Mouse (Mus musculus) colon, adult 2 months (tissue): ENCODE data around the gene Krtap3-3. TPM values are rescaled to one million over a fixed set of nuclear protein-coding genes. Genes with fewer than 3 reads are reported as not detected.

ENCODE experiments used
- polyA plus RNA-seq: library from polyadenylated mRNA; depleted of rRNA; stranded (reverse); fragments of >200 nt; gene quantifications from 2 replicates; pipeline ENCODE4 v1.2.3, GENCODE M21; 2012; rRNA removed

Krtap3-3 gene
- polyA plus RNA-seq, result not detected in 2 replicates

GRCm38 (mm10) chr11:99550765-99551164, at the start of gene Krtap3-3:
TSS of gene Krtap3-3 (minus strand) at chr11:99550865.

GRCm38 (mm10) chr11:99597742-99598141, 47.1 kb upstream of the Krtap3-3 start, which contains the start of gene Krtap9-3:
TSS of gene Krtap9-3 (minus strand) at chr11:99598105.

DNA sequence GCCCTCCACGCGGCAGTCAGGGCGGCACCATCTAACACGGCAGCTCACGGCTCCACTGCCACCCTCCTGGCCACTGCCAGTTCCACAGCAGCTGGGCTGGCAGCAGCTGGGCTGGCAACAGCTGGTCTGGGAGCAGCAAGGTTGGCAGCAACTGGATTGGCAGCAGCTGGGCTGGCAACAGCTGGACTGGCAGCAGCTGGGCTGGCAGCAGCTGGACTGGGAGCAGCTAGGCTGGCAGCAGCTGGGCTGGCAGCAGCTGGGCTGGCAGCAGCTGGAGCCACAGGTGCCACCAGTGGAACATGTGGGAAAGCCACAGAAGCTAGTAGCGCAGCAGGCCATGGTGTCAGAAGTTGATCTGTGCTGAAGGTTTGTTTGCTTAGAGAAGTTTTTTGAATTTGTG, 40.3 kb upstream of the Krtap3-3 start, which contains the start of gene Krtap1-3:
Gene Krtap1-3, minus strand, starts transcription at position 359 of the 400 bp plus-strand sequence.

DNA sequence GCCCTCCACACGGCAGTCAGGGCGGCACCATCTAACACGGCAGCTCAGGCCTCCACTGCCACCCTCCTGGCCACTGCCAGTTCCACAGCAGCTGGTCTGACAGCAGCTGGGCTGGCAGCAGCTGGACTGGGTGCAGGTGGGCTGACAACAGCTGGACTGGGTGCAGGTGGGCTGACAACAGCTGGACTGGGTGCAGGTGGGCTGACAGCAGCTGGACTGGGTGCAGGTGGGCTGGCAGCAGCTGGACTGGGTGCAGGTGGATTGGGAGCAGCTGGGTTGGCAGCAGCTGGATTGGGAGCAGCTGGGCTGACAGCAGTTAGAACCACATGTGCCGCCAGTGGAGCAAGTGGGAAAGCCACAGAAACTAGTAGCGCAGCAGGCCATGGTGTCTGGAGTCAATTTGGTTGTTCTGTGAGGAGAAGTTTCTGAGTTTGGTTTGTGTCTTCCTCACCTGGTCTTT, 32.6 kb upstream of the Krtap3-3 start, which contains the start of gene Krtap1-4:
Gene Krtap1-4, minus strand, starts transcription at position 410 of the 460 bp plus-strand sequence.

DNA sequence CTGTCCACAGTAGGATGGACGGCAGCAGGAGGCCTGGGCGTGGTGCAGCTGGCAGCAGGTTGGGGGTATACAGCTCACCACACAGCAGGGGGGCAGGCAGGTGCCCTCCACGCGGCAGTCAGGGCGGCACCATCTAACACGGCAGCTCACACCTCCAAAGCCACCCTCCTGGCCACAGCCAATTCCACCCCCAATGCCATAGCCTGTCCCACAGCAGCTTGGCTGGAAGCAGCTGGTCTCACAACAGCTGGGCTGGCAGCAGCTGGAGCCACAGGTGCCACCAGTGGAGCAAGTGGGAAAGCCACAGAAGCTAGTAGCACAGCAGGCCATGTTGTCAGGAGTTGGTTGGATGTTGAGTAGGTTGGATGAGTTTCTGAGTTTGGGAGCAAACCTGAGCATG, 30.0 kb upstream of the Krtap3-3 start, which contains the start of gene Krtap1-5:
Gene Krtap1-5, minus strand, starts transcription at position 381 of the 400 bp plus-strand sequence.

DNA sequence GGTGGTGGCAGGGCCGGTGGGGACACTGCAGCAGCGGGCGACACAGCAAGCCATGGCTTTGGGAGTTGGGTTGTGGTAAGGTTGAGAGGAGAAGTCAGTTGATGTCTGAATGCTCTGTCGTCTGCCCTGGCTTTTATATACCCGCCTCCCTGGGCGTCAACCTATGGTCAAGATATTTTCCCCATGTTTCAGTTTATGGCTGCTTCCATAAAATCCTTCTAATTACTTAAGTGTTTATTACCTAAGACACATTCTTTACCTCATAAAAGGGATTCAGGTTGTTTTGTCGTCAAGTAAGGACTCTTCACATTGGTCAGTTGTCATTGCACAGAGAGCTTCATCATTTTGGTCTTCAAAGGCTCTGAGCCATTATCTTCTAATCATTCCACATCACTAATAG, 15.9 kb upstream of the Krtap3-3 start, which contains the start of gene Krtap3-1:
Gene Krtap3-1, minus strand, starts transcription at position 101 of the 400 bp plus-strand sequence.

GRCm38 (mm10) chr11:99559366-99559765, 8.7 kb upstream of the Krtap3-3 start, which contains the start of gene Gm11939:
TSS of gene Gm11939 (minus strand) at chr11:99559466.

DNA sequence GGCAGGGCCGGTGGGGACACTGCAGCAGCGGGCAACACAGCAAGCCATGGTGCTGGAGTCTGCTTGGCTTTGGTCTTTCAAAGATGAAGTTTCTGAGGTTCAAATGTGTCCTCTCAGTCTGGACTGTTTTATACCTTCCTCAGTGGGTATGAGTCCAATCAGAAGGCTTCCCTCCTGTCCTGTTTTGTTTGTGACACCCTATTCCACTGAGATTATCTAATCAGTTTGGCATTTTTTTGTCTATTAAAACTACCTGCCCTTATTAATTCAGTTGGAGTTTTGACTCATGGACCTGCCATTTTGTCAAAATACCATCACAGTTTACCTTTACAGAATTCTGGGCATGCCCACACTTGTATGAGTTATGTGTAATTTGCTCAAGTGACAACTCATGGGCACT, 6.1 kb upstream of the Krtap3-3 start, which contains the start of gene Krtap3-2:
Gene Krtap3-2, minus strand, starts transcription at position 101 of the 400 bp plus-strand sequence.

GRCm38 (mm10) chr11:99521288-99521860, 29.3 kb downstream of the Krtap3-3 start, which contains the start of gene Krt39:
TSS of gene Krt39 (minus strand) at chr11:99521338.

Other genes starting within 250 kb of the Krtap3-3 start
- gene Krt25, start 227.9 kb downstream of the Krtap3-3 start, polyA plus RNA-seq, result not detected in 2 replicates
- gene Krt26, start 212.9 kb downstream of the Krtap3-3 start, polyA plus RNA-seq, result not detected in 2 replicates
- gene Krt27, start 199.8 kb downstream of the Krtap3-3 start, polyA plus RNA-seq, result not detected in 2 replicates
- gene Krt28, start 176.0 kb downstream of the Krtap3-3 start, polyA plus RNA-seq, result not detected in 2 replicates
- 0.33 and 0.76 TPM in 2 replicates for gene Krt10, start 161.5 kb downstream of the Krtap3-3 start, polyA plus RNA-seq
- gene Krt12, start 128.6 kb downstream of the Krtap3-3 start, polyA plus RNA-seq, result 1.7 and 1.8 TPM in 2 replicates
- gene Krt20, start 112.7 kb downstream of the Krtap3-3 start, polyA plus RNA-seq, result 244 and 256 TPM in 2 replicates
- gene Krt23, start 57.7 kb downstream of the Krtap3-3 start, polyA plus RNA-seq, result 4.5 and 4.7 TPM in 2 replicates
- gene Krt39, start 29.5 kb downstream of the Krtap3-3 start, polyA plus RNA-seq, result not detected in 2 replicates
- gene Krt40, start 7.7 kb downstream of the Krtap3-3 start, polyA plus RNA-seq, result not detected in 2 replicates
- gene Krtap3-2, start 6.0 kb upstream of the Krtap3-3 start, polyA plus RNA-seq, result not detected in 2 replicates
- gene Gm11939, start 8.6 kb upstream of the Krtap3-3 start, polyA plus RNA-seq, result not detected in 2 replicates
- gene Krtap3-1, start 15.8 kb upstream of the Krtap3-3 start, polyA plus RNA-seq, result 3.7 and 4.5 TPM in 2 replicates
- gene Krtap1-5, start 30.2 kb upstream of the Krtap3-3 start, polyA plus RNA-seq, result not detected in 2 replicates
- gene Krtap1-4, start 32.8 kb upstream of the Krtap3-3 start, polyA plus RNA-seq, result not detected in 2 replicates
- gene Krtap1-3, start 40.5 kb upstream of the Krtap3-3 start, polyA plus RNA-seq, result not detected in 2 replicates
- gene Krtap9-3, start 47.2 kb upstream of the Krtap3-3 start, polyA plus RNA-seq, result not detected in 2 replicates
- gene Gm11938, start 52.4 kb upstream of the Krtap3-3 start, polyA plus RNA-seq, result not detected in 2 replicates
- not detected in 2 replicates for gene Gm11937, start 59.3 kb upstream of the Krtap3-3 start, polyA plus RNA-seq
- gene Krtap2-4, start 64.0 kb upstream of the Krtap3-3 start, polyA plus RNA-seq, result not detected in 2 replicates
- 1.3 TPM in 1 of 2 replicates, not detected in the other for gene Gm11562, start 69.6 kb upstream of the Krtap3-3 start, polyA plus RNA-seq
- not detected in 2 replicates for gene Krtap4-1, start 77.4 kb upstream of the Krtap3-3 start, polyA plus RNA-seq
- not detected in 2 replicates for gene Krtap4-2, start 84.2 kb upstream of the Krtap3-3 start, polyA plus RNA-seq
- not detected in 2 replicates for gene Krtap4-7, start 93.2 kb upstream of the Krtap3-3 start, polyA plus RNA-seq
- not detected in 2 replicates for gene Gm11555, start 99.4 kb upstream of the Krtap3-3 start, polyA plus RNA-seq
- not detected in 2 replicates for gene Gm11563, start 108.1 kb upstream of the Krtap3-3 start, polyA plus RNA-seq
- not detected in 2 replicates for gene Krtap4-6, start 115.1 kb upstream of the Krtap3-3 start, polyA plus RNA-seq
- gene Gm14190, start 139.9 kb upstream of the Krtap3-3 start, polyA plus RNA-seq, result not detected in 2 replicates
- not detected in 2 replicates for gene Gm14180, start 183.4 kb upstream of the Krtap3-3 start, polyA plus RNA-seq
- not detected in 2 replicates for gene Gm11595, start 222.0 kb upstream of the Krtap3-3 start, polyA plus RNA-seq
- not detected in 2 replicates for gene Krtap4-8, start 229.8 kb upstream of the Krtap3-3 start, polyA plus RNA-seq
- gene Krtap4-9, start 234.3 kb upstream of the Krtap3-3 start, polyA plus RNA-seq, result not detected in 2 replicates
- gene Gm11596, start 242.6 kb upstream of the Krtap3-3 start, polyA plus RNA-seq, result not detected in 2 replicates
- 0.33 TPM in 1 of 2 replicates, not detected in the other for gene Gm11569, start 248.1 kb upstream of the Krtap3-3 start, polyA plus RNA-seq